Mouse (Mus musculus) layer of hippocampus, adult 2 months (tissue): Measurements from ENCODE around the gene Zer1. TPM values are rescaled to one million over a fixed set of nuclear protein-coding genes. Genes with fewer than 3 reads are reported as not detected.

Experiments used
- DNase-seq, 2 experiments: peaks; one replicate each; pipeline ENCODE4 v3.0.0; 2022; ENCODE audit warnings: low spot score in 2 of 2
- H3K27ac ChIP-seq: fragments of 200-600 bp; 2 replicates; pipeline ENCODE4 v1.8.1; 2022
- H3K4me3 ChIP-seq: fragments of 200-600 bp; 2 replicates; pipeline ENCODE4 v1.8.1; 2022; ENCODE audit warnings: mild to moderate bottlenecking
- CTCF ChIP-seq: fragments of 200-600 bp; conservative IDR thresholded peaks from 2 replicates; pipeline ENCODE4 v1.8.1; 2022; ENCODE audit warnings: antibody characterized with exemption, mild to moderate bottlenecking, moderate library complexity
- total RNA-seq, 2 experiments: library from RNA; stranded (reverse); gene quantifications; 2 replicates each; pipeline ENCODE4 v1.2.3; 2021

Zer1 gene
- total RNA-seq, 2 experiments from 2014 or later, result 197 to 199 TPM

DNA sequence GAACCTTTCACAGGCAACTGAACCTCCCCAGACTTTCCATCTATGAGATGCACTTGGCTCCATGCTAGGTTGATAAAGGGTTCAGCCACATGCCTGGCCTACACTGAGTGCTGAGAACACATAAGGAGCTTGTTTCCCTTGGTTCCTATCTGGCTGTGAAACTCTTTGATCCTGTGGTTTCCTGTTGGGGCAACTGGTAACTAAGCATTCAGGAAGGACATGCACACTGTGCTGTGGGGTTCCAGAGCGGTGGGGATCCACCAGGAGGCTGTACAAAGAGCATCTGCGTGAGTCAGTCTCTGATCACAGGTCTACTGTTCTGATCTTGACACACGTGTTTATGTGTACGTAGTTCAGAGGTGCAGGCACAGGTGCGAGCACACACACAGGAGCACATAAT lies 11.8 kb downstream of the Zer1 start:
- no peak for DNase-seq
- no peak overlapping the region for H3K27ac ChIP-seq
- H3K4me3 ChIP-seq, result no peak overlapping the region
- no peak for TF ChIP-seq CTCF

DNA sequence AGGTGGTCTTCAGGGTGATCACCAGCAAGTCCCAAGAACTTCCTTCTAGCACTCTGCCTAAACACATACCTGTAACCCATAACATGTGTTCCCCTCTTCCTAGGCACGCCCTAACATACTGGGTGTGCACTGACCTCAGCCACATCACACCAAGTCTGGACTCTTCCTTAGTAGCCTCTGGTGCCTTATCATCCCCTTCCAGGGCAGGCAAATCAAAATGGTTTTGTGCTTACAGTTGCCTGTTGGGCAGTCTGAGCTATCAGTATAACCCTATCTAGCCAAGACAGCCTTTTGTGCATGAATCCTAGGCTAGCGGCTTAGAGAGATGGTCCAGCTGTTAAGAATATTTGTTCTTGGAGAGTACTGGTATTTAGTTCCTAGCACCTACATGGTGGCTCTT lies 12.9 kb downstream of the Zer1 start:
- no peak overlapping the region for H3K27ac ChIP-seq
- no peak overlapping the region for H3K4me3 ChIP-seq
- TF ChIP-seq CTCF, result no peak
- no peak for DNase-seq

DNA sequence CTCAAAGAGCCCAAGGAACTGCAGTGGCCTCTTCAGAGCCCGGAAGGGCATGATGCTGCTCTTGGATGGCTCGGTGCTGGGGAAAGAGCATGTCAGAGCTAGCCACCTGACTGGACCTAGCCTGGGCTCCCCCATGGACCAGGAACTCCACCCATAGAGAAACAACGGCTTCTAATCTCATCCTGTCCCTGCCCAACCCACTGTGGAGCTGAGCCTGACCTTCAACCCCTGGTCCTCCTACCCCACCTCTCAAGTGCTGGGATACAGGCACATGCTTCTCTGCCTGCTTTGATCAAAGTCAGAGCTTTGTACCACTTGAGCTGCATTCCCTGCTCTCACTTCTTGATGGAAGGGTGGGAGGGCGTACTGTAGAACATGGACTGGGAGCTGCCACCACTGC lies 16.1 kb downstream of the Zer1 start:
- Histone ChIP-seq H3K4me3 (no peak overlapping the region), H3K27ac (no peak overlapping the region)
- no peak for DNase-seq
- no peak for TF ChIP-seq CTCF

DNA sequence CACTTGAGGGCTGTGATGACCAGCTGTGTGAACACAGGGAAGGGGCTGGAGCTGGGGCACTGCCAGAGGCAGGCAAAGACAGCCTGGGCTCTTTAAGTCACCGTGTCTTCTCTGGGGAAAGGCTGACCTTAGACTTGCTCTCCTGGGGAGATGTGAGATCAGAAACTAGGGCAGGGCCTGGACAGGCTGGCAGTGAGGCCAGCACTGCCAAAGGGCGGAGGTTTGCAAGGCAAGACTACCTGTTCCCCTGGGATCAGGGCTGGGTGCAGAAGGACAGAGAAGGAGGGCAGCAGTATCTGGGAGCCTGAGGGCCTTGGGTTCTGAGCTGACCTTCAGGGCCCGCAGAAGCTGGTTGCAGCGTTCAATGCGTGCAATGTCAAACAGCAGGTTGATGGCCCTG lies 16.7 kb downstream of the Zer1 start:
- no peak for TF ChIP-seq CTCF
- H3K27ac ChIP-seq, result no peak overlapping the region
- DNase-seq, result no peak
- no peak overlapping the region for H3K4me3 ChIP-seq

DNA sequence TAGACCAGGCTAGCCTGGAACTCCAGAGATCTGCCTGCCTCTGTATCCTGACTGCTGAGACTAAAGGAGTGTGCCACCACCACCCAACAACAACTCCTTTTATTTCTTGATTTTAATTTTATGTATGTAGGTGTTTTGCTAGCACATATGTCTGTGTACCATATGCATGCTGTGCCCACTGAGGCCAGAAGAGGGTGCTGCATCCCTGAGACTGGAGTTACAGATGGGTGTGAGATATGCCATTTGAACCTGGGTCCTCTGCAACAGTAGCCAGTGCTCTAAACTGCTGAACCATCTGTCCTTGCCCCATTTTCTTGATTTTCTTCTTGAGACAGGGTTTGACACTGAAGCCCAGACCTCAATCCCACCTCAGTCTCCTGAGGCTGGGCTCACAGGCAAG lies 18.0 kb downstream of the Zer1 start:
- Histone ChIP-seq H3K4me3 (no peak overlapping the region), H3K27ac (no peak overlapping the region)
- DNase-seq, result peak in 1 of 2 experiments; percentile 52
- TF ChIP-seq CTCF, result peak; percentile 82

DNA sequence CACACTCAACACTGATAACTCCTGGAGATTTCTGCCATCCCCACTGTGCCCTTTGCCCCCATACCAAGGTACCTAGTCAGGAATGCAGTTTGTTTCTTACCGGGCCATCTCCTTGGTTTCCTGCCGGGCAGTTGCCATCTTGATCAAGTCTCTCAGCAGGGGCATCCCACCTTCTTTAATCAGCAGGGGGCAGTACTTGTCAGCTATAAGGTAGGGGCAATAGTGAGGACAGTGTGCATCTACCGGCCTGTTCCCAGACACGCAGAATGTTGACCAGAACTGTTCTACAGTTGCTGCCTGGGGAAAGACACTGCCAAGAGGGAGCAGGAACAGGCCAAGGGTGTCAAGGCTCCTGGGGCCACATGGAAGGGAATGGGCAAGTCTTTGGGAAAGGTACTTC lies 24.2 kb downstream of the Zer1 start:
- H3K27ac ChIP-seq, result no peak overlapping the region
- TF ChIP-seq CTCF, result peak; percentile 44
- H3K4me3 ChIP-seq, result no peak overlapping the region
- no peak for DNase-seq

DNA sequence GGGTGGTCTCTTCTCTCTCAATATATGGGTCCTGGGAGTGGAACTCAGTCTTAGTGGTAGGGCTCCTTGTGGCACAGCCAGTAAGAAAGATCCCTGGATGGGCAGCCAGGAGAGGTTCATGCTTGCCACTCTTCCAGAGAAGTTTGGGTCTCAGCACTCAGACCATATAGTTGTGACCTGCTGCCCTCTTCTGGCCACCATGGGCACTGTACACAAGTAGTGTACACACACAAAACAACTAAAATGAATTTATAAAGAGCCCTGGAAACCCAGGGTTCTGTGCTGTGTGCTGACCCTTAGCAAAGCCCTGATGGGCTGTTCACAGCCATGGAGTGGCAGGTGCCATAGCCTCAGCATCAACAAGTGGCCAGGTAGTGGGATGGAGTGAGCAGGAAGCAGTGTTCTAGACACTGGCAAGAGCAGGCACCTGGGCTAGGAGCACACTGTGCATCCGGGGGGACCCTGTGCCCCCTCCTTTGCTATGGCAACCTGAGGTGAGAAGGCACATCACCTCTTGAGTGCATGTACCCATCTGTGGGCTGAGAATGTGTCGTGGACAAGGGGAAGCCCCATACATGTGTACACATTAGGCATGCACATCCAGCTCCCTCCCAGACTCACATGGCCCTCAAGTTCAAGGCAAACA lies 28.4 kb downstream of the Zer1 start:
- peak; percentile 77 for TF ChIP-seq CTCF
- no peak overlapping the region for H3K4me3 ChIP-seq
- H3K27ac ChIP-seq, result no peak overlapping the region
- DNase-seq, result no peak

DNA sequence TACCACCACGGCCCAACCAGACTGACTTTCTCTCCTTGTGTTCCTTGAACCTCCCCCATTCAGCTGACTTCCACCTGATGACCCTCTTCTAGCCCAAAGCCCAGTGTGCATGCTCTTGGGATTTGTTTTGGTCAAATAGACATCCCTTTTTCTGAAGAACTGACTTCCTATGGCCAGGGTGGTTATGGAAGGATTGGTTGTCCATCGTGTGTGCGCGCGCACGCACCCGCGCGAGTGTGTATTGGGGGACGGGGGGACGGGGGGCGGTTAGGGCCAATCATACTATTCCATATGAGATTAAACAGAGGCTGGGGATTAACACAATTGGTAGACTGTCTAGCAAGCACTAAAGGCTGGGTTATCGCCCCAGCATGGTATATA lies 30.2 kb downstream of the Zer1 start:
- peak overlapping the region; percentile 84 for H3K4me3 ChIP-seq
- no peak for TF ChIP-seq CTCF
- DNase-seq, result no peak
- H3K27ac ChIP-seq, result peak overlapping the region; percentile 86

DNA sequence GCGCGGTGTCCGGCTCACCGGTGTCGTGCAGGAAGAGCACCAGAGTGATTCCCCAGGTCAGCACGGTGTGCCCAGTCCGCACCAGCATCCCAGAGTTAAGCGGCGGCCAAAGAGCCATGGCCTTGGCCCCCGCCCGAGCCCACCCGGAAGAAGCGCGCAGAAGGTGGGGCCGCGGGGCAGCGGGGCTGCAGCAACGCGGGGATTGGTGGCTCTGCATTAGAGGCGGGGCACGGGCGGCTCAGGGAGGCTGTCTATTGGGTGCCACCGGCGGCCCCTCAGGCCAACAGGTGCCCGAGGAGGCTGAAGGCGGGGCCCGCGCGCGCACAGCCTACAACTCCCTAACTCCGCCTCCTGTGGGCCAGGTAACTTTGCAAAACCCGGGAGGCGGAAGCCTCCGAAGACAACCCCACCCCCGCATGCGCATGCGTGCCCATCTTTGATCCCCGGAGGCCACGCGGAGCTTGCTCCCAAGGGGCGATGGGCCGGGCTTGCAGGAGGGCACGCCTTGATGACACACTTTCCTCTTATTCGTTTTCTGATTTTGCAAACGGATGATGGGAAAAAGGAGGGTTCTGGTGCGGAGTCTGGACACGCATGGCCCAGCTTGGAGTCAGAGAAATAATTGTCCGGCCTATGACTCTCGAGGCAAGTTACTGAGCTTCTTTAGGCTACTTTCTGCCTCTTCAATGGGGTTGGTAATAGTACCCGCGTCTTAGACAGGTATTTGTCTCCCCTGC lies 30.7 kb downstream of the Zer1 start, which contains the start of gene Zdhhc12:
Gene Zdhhc12, minus strand, starts transcription at position 178 of the 737 bp plus-strand sequence.
- Histone ChIP-seq H3K27ac (peak within 1 kb of the TSS; percentile 86), H3K4me3 (peak within 1 kb of the TSS; percentile 84)
- peak; percentile 89 to 95 for DNase-seq
- TF ChIP-seq CTCF, result no peak; the same call in 1 of the 2 replicates

DNA sequence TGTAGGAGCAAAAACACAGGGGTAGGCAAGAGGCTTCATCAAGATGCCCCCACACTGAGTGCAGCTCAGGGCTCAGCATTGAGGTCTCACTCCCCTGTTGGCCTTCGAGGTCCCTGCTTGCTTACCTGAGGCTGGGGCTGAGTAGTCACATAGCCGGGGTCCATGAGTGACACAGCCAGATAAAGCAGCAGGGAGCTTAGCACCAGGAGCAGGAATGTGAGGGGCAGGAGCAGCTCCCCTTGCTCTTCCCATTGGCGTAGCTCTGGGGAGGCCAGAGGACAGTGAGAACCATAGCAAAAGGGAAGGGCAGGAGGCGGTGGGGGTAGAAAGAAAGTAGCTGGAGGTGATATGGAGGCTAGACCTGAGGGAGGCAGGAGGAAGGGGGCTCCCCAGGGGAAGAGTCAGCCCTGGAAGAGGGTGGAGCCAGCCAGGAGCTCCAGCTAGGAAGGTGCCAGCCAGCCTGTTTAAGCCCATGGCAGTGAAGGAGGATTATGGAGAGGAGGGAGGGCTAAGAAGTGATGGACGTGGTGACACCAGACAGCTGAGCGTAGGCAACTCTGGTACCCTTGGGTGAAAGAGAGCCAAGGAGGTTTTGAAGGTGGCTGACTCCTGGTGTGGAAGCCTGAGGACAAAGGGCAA lies 32.0 kb downstream of the Zer1 start:
- Histone ChIP-seq H3K4me3 (no peak overlapping the region; the same call in 1 of the 2 replicates), H3K27ac (no peak overlapping the region)
- no peak for TF ChIP-seq CTCF
- DNase-seq, result no peak

DNA sequence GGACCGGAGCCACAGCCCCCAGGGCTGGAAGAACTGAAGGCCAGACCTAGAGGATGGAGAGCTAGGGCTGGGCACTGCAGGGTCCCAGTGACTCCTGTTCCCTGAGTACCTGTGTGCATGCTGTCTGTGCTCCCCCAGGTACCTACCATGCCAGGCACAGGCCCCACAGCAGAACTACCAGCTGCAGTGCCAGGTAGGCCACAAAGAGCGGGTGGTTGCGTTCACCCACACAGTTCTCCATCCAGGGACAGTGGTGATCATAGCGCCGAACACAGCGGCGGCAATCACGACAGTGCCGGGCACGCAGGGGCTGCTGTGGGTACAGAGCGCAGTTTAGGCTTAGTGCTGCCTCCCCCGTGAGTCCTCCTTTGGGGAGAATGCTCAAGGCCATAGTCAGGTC lies 32.9 kb downstream of the Zer1 start:
- DNase-seq, result no peak
- Histone ChIP-seq H3K4me3 (no peak overlapping the region), H3K27ac (no peak overlapping the region)
- no peak for TF ChIP-seq CTCF

DNA sequence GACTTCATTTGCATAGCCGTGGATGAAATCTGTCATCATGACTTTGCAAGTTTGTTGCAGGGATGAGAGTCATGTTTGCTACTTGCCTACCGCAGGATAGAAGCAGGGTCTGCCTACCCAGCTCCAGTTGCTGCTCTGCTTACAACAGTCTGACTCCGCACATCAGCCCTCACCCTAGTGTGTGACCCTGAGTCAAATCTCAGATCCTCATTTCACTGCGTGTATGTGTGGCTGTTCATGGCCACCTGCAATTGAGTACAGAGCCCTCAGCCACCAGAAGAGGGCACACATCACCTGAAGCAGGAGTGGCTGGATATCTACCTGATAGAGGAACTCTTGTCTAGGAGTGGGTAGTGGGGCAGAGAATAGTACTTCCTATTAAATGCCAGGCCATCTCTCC lies 37.1 kb downstream of the Zer1 start:
- H3K4me3 ChIP-seq, result no peak overlapping the region
- no peak for DNase-seq
- TF ChIP-seq CTCF, result peak; percentile 38
- no peak overlapping the region for H3K27ac ChIP-seq

DNA sequence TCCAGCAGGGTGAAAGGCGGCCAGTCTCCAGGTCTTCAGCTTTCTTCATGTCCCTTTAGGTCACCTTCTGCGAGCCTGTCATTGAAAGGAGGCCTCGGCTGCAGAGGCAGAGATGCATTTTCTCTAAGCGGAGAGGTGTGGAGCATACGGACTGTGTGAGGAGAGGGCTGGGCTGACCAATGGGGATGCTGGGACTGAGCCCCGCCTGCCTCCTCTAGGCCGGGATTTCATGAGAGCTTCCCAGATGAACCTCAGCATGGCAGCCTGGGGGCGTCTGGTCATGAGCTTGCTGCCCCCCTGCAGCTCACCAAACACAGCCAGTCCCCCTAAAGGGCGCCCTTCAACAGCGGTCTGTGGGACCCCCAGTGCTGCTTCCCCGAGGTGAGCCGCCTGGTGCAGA lies 39.8 kb downstream of the Zer1 start:
- H3K4me3 ChIP-seq, result no peak overlapping the region
- TF ChIP-seq CTCF, result no peak
- no peak overlapping the region for H3K27ac ChIP-seq
- DNase-seq, result no peak
